ENCODE assay signal across 25 mouse cellular contexts in the genomic region with DNA sequence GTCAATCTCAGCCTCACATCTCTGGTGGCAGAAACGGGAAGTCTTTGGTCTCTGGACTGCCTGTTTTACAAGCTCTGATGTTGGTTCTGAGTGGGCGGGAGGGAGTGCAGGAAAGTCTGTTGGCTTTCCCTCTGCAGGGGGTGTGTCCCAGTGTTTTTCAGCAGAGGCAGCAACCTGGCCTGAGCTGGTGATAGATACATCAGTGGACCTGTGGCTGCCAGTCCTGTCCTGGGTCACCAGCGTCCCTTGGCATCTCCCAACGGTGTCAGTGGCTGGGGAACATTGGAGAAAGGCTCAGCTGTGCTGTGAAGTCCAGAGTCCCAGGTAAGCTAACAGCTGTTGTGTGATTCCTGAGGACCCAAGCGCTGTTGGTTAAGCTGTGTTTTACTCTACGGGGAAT. TPM values are rescaled to one million over a fixed set of nuclear protein-coding genes. Genes with fewer than 3 reads are reported as not detected.
DNase-seq lines count a peak whose midpoint lies in the region; ATAC-seq lines count a peak whose summit lies in the region.
"Had no signal": no experiment of that assay in that cellular context is flagged by ENCODE, and none has a peak within 500 bp of the region (broad histone marks: within the 10 kb centered on the region; RNA-seq: fewer than 3 reads in every experiment).

A gene (plus strand): TSS at position 169 of the 400 bp plus-strand sequence.

- H3K4me3 ChIP-seq in kidney, embryonic 15.5 days (replicated peaks): no peak within 1 kb of the TSS
- no peak within 1 kb of the TSS for H3K4me3 ChIP-seq in liver, embryonic 16.5 days (ENCODE audit: low read depth, low read length)
- H3K4me3 ChIP-seq: embryonic facial prominence, embryonic 13.5 days; limb, embryonic 10.5 days had no signal

- no peaks in the 10 kb centered on the region for H3K36me3 ChIP-seq in kidney, embryonic 15.5 days
- no peaks in the 10 kb centered on the region for H3K36me3 ChIP-seq in liver, embryonic 16.5 days (ENCODE audit: control insufficient read depth, insufficient read depth)
- H3K36me3 ChIP-seq: embryonic facial prominence, embryonic 13.5 days; limb, embryonic 10.5 days had no signal

- no peak for DNase-seq in kidney, adult 9 months
- peak; percentile 18 for DNase-seq in 416B (ENCODE audit: low read depth)
- no peak for DNase-seq in adrenal gland, postnatal 25 days
- DNase-seq: B cell, adult 2 months; cerebellum, adult 2 months; gastrocnemius, postnatal 14 days; lung, embryonic 14.5 days; lung, postnatal 4 days; right cerebral cortex, adult 18-20 months; thymus, adult 18-20 months; thymus, postnatal 4 days had no signal

- no peaks in the 10 kb centered on the region for H3K27me3 ChIP-seq in kidney, embryonic 15.5 days
- H3K27me3 ChIP-seq in liver, embryonic 16.5 days (ENCODE audit: control insufficient read depth, insufficient read depth, low read depth, low read length): no peaks in the 10 kb centered on the region
- H3K27me3 ChIP-seq: embryonic facial prominence, embryonic 13.5 days had no signal

- H3K27ac ChIP-seq in kidney, embryonic 15.5 days: peak within 1 kb of the TSS; percentile 58; the same call in 1 of the 2 replicates
- H3K27ac ChIP-seq in liver, embryonic 16.5 days (ENCODE audit: low read length): no peak within 1 kb of the TSS; the same call in 1 of the 2 replicates
- H3K27ac ChIP-seq: embryonic facial prominence, embryonic 13.5 days; limb, embryonic 10.5 days had no signal

- no peak within 1 kb of the TSS for H3K9ac ChIP-seq in kidney, embryonic 15.5 days
- H3K9ac ChIP-seq in liver, embryonic 16.5 days (ENCODE audit: low read depth, low read length): no peak within 1 kb of the TSS
- H3K9ac ChIP-seq: embryonic facial prominence, embryonic 13.5 days; lung, embryonic 14.5 days had no signal

- no peak within 1 kb of the TSS for H3K4me2 ChIP-seq in kidney, embryonic 15.5 days
- peak within 1 kb of the TSS; percentile 28 for H3K4me2 ChIP-seq in liver, embryonic 16.5 days (ENCODE audit: low read depth, low read length)
- H3K4me2 ChIP-seq: embryonic facial prominence, embryonic 13.5 days; lung, embryonic 14.5 days; midbrain, embryonic 11.5 days had no signal

- H3K4me1 ChIP-seq in kidney, embryonic 15.5 days: peaks cover 25% of the 10 kb centered on the region
- H3K4me1 ChIP-seq in liver, embryonic 16.5 days (ENCODE audit: control insufficient read depth, low read depth, low read length): no peaks in the 10 kb centered on the region
- H3K4me1 ChIP-seq: embryonic facial prominence, embryonic 13.5 days had no signal

- WGBS in kidney, embryonic 15.5 days: 51% methylated on average over 6 of the region's 6 CpGs
- 23% methylated on average over 6 of the region's 6 CpGs for WGBS in liver, embryonic 16.5 days (ENCODE audit: insufficient replicate concordance)

- no peak; the same call in 1 of the 2 replicates for ATAC-seq in kidney, embryonic 15.5 days (replicated peaks; ENCODE audit: low FRiP score)
- ATAC-seq in hematopoietic stem cell, adult 5-6 weeks (replicated peaks in 1 of 2; ENCODE audit: insufficient read depth in 1 of 2, low FRiP score in 2 of 2, low TSS enrichment in 1 of 2, low read depth in 1 of 2, poor library complexity in 2 of 2, severe bottlenecking in 2 of 2): peak; percentile 42 to 74
- ATAC-seq in liver, embryonic 16.5 days (ENCODE audit: low read depth): peak; percentile 76
- no peak for ATAC-seq in CD4-positive, CD25-positive, alpha-beta regulatory T cell, adult 4 months
- ATAC-seq: forebrain, embryonic 14.5 days had no signal

- H3K9me3 ChIP-seq in kidney, embryonic 15.5 days (replicated peaks): 0 out of 2 replicates have a peak, but pooled peaks cover 3% of the 10 kb centered on the region
- no peaks in the 10 kb centered on the region for H3K9me3 ChIP-seq in liver, embryonic 16.5 days (replicated peaks; ENCODE audit: control insufficient read depth, low read length)
- H3K9me3 ChIP-seq: limb, embryonic 10.5 days had no signal

RNA-seq across cellular contexts. Expression of the gene that starts here (rescaled TPM):
- polyA plus RNA-seq in kidney, embryonic 15.5 days (2015; fragmentation: Nextera tagmentation; extraction: Ambion mirVana): 0.16 and 0.42 TPM in 2 replicates
- total RNA-seq in hematopoietic stem cell, adult 5-6 weeks (2017): not detected in 2 replicates
- polyA plus RNA-seq in liver, embryonic 16.5 days (2015; fragmentation: Nextera tagmentation; extraction: Ambion mirVana): 1.0 and 1.1 TPM in 2 replicates
- polyA plus RNA-seq in CD4-positive, CD25-positive, alpha-beta regulatory T cell, adult 4 months (2017; shearing (Covaris generic)): not detected
- total RNA-seq in adrenal gland, postnatal 25 days (2021): not detected in 2 replicates
- total RNA-seq: adrenal gland, adult 18-20 months; heart, adult 8-10 months; left cerebral cortex, adult 8-10 months had no signal
- polyA plus RNA-seq: cerebellum, adult 2 months; embryonic facial prominence, embryonic 13.5 days; forebrain, embryonic 14.5 days; heart, embryonic 16.5 days; hindbrain, embryonic 11.5 days; limb, embryonic 10.5 days; lung, embryonic 14.5 days; midbrain, embryonic 11.5 days; neural tube, embryonic 11.5 days had no signal

Comparison
In these comparisons a context has a peak if more than half of its experiments do, and no peak if none do; other contexts are left out.
1. Peak in ATAC-seq in hematopoietic stem cell, adult 5-6 weeks; RNA of the gene not detected or under 1 TPM.